Mouse (Mus musculus) midbrain, embryonic 11.5 days (tissue): Measurements from ENCODE around the gene Slamf9. TPM values are rescaled to one million over a fixed set of nuclear protein-coding genes. Genes with fewer than 3 reads are reported as not detected.

Source experiments
- ATAC-seq: fragments of 200-750 bp; cut with Nextera tagmentation; 2 replicates; pipeline ENCODE4 v1.8.0; 2017; ENCODE audit warnings: moderate TSS enrichment, moderate library complexity; ENCODE audit not compliant: low FRiP score
- DNase-seq: peaks from one replicate; pipeline ENCODE4 v3.0.0; 2015; ENCODE audit warnings: low spot score; ENCODE audit errors: missing footprints
- H3K27ac ChIP-seq: fragments of 300-500 bp; sonication (generic); 2 replicates; pipeline ENCODE4 v1.5.1; 2014; ENCODE audit warnings: low read depth, low read length
- H3K27me3 ChIP-seq: fragments of 300-500 bp; sonication (generic); 2 replicates; pipeline ENCODE4 v1.6.1; 2014; ENCODE audit warnings: mild to moderate bottlenecking, low read length, moderate library complexity, mixed read lengths; ENCODE audit not compliant: control insufficient read depth, insufficient read depth
- H3K36me3 ChIP-seq: fragments of 300-500 bp; sonication (generic); 2 replicates; pipeline ENCODE4 v1.6.1; 2014; ENCODE audit warnings: mild to moderate bottlenecking, low read length, moderate library complexity, mixed read lengths; ENCODE audit not compliant: control insufficient read depth, insufficient read depth
- H3K4me1 ChIP-seq: fragments of 300-500 bp; sonication (generic); 2 replicates; pipeline ENCODE4 v1.6.1; 2014; ENCODE audit warnings: low read length; ENCODE audit not compliant: control insufficient read depth, insufficient read depth
- H3K4me2 ChIP-seq: fragments of 300-500 bp; sonication (generic); 2 replicates; pipeline ENCODE4 v1.6.1; 2014; ENCODE audit warnings: mild to moderate bottlenecking, moderate library complexity
- H3K4me3 ChIP-seq: fragments of 300-500 bp; sonication (generic); 2 replicates; pipeline ENCODE4 v1.5.1; 2014; ENCODE audit warnings: low read depth, low read length
- H3K9ac ChIP-seq: fragments of 300-500 bp; sonication (generic); 2 replicates; pipeline ENCODE4 v1.6.1; 2014; ENCODE audit warnings: low read length
- H3K9me3 ChIP-seq: fragments of 300-500 bp; sonication (generic); 2 replicates; pipeline ENCODE4 v1.6.1; 2016; ENCODE audit warnings: low read length; ENCODE audit not compliant: control insufficient read depth
- WGBS: fragments of 180-500 bp; shearing (Covaris S2); extraction: QIAGEN DNeasy Blood & Tissue Kit; methylation state at CpG from one replicate; pipeline ENCODE4 v1.1.7; 2014; 5-methylcytosine and 5-hydroxymethylcytosine counted together
- polyA plus RNA-seq: library from polyadenylated mRNA; unstranded; fragments of >200 nt; fragmentation: Nextera tagmentation; extraction: Ambion mirVana; gene quantifications from 2 replicates; pipeline ENCODE4 v1.2.1, GENCODE M21; 2014

The Slamf9 gene
- polyA plus RNA-seq, 1 experiment from 2014 or later, result 0.23 TPM

GRCm38 (mm10) chr1:172469810-172470448, 5.2 kb upstream of the Slamf9 start:
- ATAC-seq, result no peak
- no peak overlapping the region for H3K9ac ChIP-seq
- no peak overlapping the region for H3K27ac ChIP-seq
- DNase-seq, result no peak
- H3K36me3 ChIP-seq, result no peaks in the 10 kb centered on the region
- no peaks in the 10 kb centered on the region for H3K9me3 ChIP-seq
- no peaks in the 10 kb centered on the region for H3K27me3 ChIP-seq
- no peak overlapping the region for H3K4me2 ChIP-seq
- no peaks in the 10 kb centered on the region for H3K4me1 ChIP-seq
- WGBS, result 71% methylated on average over 8 of the region's 8 CpGs
- H3K4me3 ChIP-seq, result no peak overlapping the region

GRCm38 (mm10) chr1:172472909-172473308, 2.2 kb upstream of the Slamf9 start:
- ATAC-seq, result no peak
- Histone ChIP-seq H3K27ac (no peak overlapping the region), H3K9ac (no peak overlapping the region), H3K36me3 (no peaks in the 10 kb centered on the region), H3K4me2 (no peak overlapping the region), H3K27me3 (no peaks in the 10 kb centered on the region), H3K9me3 (no peaks in the 10 kb centered on the region), H3K4me3 (no peak overlapping the region), H3K4me1 (no peaks in the 10 kb centered on the region)
- DNase-seq, result no peak

DNA sequence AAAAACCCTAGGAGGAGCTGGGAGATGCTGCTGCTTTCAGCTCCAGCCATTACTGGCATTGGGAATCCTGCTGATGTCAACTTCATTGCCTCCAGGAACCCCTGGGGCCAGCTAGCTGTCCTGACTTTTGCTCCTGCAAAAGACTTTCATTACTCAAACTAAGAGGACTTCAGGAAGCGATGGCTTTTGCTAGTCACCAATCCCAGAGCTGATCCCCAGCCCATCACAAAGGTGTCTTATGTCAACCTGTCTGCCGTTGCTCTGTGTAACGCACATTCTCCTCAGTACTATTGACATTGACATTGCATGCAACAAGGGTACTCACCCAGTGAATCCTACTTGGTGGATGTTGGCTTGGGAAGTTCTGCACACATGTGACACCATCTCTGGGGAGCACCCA, 962 bp upstream of the Slamf9 start:
- ATAC-seq, result no peak
- WGBS, result 82% methylated on average over 3 of the region's 3 CpGs

DNA sequence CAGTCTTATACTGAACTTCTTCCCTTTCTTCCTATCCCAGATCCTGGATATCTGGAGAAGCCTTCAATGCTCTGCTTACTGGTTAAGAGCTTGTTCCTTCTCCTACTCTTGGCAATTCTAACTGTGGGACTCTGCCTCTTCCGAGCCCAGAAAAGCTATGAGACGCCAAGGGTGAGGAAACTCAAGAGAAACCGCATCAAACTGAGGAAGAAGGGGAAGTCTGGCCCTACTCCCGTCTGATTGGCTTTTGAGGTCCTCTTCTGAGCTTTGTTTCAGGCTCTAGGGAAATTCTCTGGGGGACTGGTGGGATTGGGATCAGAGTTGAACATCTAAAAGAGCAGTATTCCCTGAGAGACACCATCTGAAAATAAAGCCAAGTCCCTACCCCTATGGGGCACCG, 2.9 kb downstream of the Slamf9 start:
- peaks cover 5% of the 10 kb centered on the region for H3K4me1 ChIP-seq
- H3K27ac ChIP-seq, result no peak overlapping the region
- ATAC-seq (no peak), DNase-seq (no peak)
- no peak overlapping the region for H3K4me3 ChIP-seq
- H3K9ac ChIP-seq, result no peak overlapping the region
- WGBS, result 81% methylated on average over 5 of the region's 5 CpGs
- no peaks in the 10 kb centered on the region for H3K36me3 ChIP-seq
- H3K9me3 ChIP-seq, result no peaks in the 10 kb centered on the region
- no peaks in the 10 kb centered on the region for H3K27me3 ChIP-seq
- no peak overlapping the region for H3K4me2 ChIP-seq

More for the DNA sequence above, 962 bp upstream of the Slamf9 start:
- H3K9me3 ChIP-seq, result no peaks in the 10 kb centered on the region
- no peaks in the 10 kb centered on the region for H3K4me1 ChIP-seq
- no peaks in the 10 kb centered on the region for H3K27me3 ChIP-seq
- no peak overlapping the region for H3K4me3 ChIP-seq
- H3K27ac ChIP-seq, result no peak overlapping the region
- no peak overlapping the region for H3K9ac ChIP-seq
- no peaks in the 10 kb centered on the region for H3K36me3 ChIP-seq
- no peak overlapping the region for H3K4me2 ChIP-seq
- DNase-seq, result peak; percentile 57

GRCm38 (mm10) chr1:172480376-172480775, 5.2 kb downstream of the Slamf9 start:
- no peak overlapping the region for H3K4me2 ChIP-seq
- no peak overlapping the region for H3K4me3 ChIP-seq
- peak; percentile 77 for DNase-seq
- H3K36me3 ChIP-seq, result peaks cover 5% of the 10 kb centered on the region; the same call in 1 of the 2 replicates
- no peak overlapping the region for H3K9ac ChIP-seq
- WGBS, result 91% methylated on average over 4 of the region's 4 CpGs
- no peak overlapping the region for H3K27ac ChIP-seq
- H3K9me3 ChIP-seq, result no peaks in the 10 kb centered on the region
- H3K4me1 ChIP-seq, result peaks cover 28% of the 10 kb centered on the region
- no peaks in the 10 kb centered on the region for H3K27me3 ChIP-seq
- ATAC-seq, result no peak

- H3K4me1 ChIP-seq, result peaks cover 35% of the 10 kb centered on the region
- no peak overlapping the region for H3K4me3 ChIP-seq
- WGBS, result 15% methylated on average over 13 of the region's 13 CpGs
- no peaks in the 10 kb centered on the region for H3K27me3 ChIP-seq
- H3K27ac ChIP-seq, result no peak overlapping the region
- peak overlapping the region; percentile 63 for H3K9ac ChIP-seq
- H3K4me2 ChIP-seq, result peak overlapping the region; percentile 81
- H3K9me3 ChIP-seq, result no peaks in the 10 kb centered on the region
- DNase-seq (peak; percentile 83), ATAC-seq (no peak)
- peaks cover 5% of the 10 kb centered on the region; the same call in 1 of the 2 replicates for H3K36me3 ChIP-seq
Observed at GRCm38 (mm10) chr1:172481111-172481510, 6.0 kb downstream of the Slamf9 start.

- peak within 1 kb of the TSS; percentile 74 for H3K4me3 ChIP-seq
- H3K9ac ChIP-seq, result peak within 1 kb of the TSS; percentile 83
- peak within 1 kb of the TSS; percentile 81 for H3K4me2 ChIP-seq
- H3K9me3 ChIP-seq, result no peaks in the 10 kb centered on the region
- peak; percentile 98 for DNase-seq
- ATAC-seq, result peak; percentile 92
- peak within 1 kb of the TSS; percentile 48; the same call in 1 of the 2 replicates for H3K27ac ChIP-seq
- H3K4me1 ChIP-seq, result peaks cover 41% of the 10 kb centered on the region
- under 1% methylated on average over 38 of the region's 38 CpGs for WGBS
- peaks cover 5% of the 10 kb centered on the region; the same call in 1 of the 2 replicates for H3K36me3 ChIP-seq
- no peaks in the 10 kb centered on the region for H3K27me3 ChIP-seq
Observed at GRCm38 (mm10) chr1:172481540-172482280, 6.6 kb downstream of the Slamf9 start, which contains the start of gene Igsf9. Gene Igsf9, plus strand, starts transcription at chr1:172481788.

DNA sequence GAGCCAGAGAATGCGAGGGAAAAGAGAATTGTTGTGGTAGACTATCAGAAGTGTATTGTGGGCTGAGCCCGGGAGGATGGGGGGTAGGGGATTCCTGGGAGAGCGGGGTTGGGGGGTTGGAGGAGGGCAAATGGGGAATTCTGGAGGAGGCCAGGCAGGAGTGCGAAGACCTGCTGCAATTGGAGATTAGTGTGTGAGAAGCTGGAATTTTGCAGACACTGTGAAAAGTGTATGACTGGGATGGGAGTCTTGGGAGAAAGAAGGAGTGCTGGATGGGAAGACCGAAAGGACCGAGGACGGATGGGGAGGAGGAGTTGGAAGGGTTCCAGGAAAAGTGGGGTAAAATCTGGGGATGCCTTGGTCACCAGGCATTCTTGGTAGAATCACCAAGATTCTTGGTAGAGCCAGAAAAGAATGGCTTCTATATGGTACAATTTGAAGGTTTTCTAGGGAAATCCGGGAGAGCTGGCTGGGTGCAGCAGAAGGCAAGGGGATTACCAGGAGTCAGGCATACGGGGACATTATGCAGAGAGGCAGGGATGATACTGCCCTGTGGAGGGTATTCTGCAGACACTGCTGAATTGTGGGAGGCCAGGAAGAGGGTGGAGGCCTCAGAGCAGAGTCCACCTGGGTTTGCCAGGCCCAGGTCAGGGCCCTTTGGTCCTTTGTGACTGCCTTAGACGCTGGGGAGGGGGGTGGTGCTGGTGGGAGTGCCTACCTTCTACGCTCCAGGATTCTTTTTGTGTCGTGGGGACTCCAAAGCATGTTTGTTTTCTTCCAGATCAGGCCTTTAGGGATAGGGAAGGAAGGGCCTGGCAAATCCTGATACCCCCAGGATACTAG, 7.6 kb downstream of the Slamf9 start:
- peak; percentile 9; the same call in 1 of the 2 replicates for ATAC-seq
- Histone ChIP-seq H3K9ac (peak overlapping the region; percentile 83), H3K4me3 (peak overlapping the region; percentile 74), H3K9me3 (no peaks in the 10 kb centered on the region), H3K27ac (peak overlapping the region; percentile 48; the same call in 1 of the 2 replicates), H3K36me3 (peaks cover 5% of the 10 kb centered on the region; the same call in 1 of the 2 replicates), H3K4me2 (peak overlapping the region; percentile 81), H3K4me1 (peaks cover 52% of the 10 kb centered on the region), H3K27me3 (no peaks in the 10 kb centered on the region)
- peak; percentile 91 for DNase-seq
- WGBS, result 1% methylated on average over 12 of the region's 12 CpGs
